Mouse (Mus musculus): ENCODE results near the gene Dock4. TPM values are rescaled to one million over a fixed set of nuclear protein-coding genes. Genes with fewer than 3 reads are reported as not detected.

Dock4 gene
- polyA plus RNA-seq, 1 experiment from 2014 or later = 6.4 TPM

- ATAC-seq (replicated peaks; ENCODE audit: extremely low read depth, insufficient read depth, low FRiP score) = no peak
- H3K4me2 ChIP-seq (ENCODE audit: low read depth, low read length) = no peak overlapping the region
- H3K27ac ChIP-seq (ENCODE audit: low read length) = no peak overlapping the region
- H3K9ac ChIP-seq (ENCODE audit: low read length) = no peak overlapping the region
- 73% methylated on average over 3 of the region's 3 CpGs for WGBS
- no peaks in the 10 kb centered on the region for H3K36me3 ChIP-seq (ENCODE audit: control insufficient read depth, insufficient read depth)
- H3K4me1 ChIP-seq (ENCODE audit: control insufficient read depth, insufficient read depth, low read length) = peaks cover 5% of the 10 kb centered on the region
- no peaks in the 10 kb centered on the region for H3K9me3 ChIP-seq (replicated peaks; ENCODE audit: control insufficient read depth, low read length)
- H3K27me3 ChIP-seq (ENCODE audit: control insufficient read depth, insufficient read depth, low read length) = no peaks in the 10 kb centered on the region
- no peak overlapping the region for H3K4me3 ChIP-seq (ENCODE audit: low read length)
These were observed 439.2 kb downstream of the Dock4 start for GRCm38 (mm10) chr12:40884976-40885375.

DNA sequence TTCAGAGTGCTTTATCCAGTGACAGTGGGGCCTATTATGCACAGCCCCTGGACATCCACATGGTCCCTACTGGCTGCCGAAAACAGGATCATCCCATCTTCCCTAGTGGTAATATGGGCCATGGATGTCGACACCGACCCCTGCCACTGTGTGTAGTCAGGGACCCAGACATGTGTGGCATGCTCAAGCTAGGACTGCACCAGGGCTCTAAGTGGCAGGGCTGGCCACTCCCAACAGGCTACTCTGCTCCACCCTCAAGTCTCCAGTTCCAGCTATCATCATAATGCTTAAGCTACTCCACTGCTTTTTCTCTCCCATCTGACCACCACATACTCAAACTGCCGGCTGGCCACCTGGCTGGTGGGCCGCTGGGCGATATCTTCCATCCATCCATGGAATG, 439.6 kb downstream of the Dock4 start:
- no peaks in the 10 kb centered on the region for H3K27me3 ChIP-seq (ENCODE audit: control insufficient read depth, insufficient read depth, low read length)
- H3K4me1 ChIP-seq (ENCODE audit: control insufficient read depth, insufficient read depth, low read length) = peaks cover 5% of the 10 kb centered on the region
- no peaks in the 10 kb centered on the region for H3K9me3 ChIP-seq (replicated peaks; ENCODE audit: control insufficient read depth, low read length)
- no peak for ATAC-seq (replicated peaks; ENCODE audit: extremely low read depth, insufficient read depth, low FRiP score)
- no peak overlapping the region for H3K4me3 ChIP-seq (ENCODE audit: low read length)
- H3K4me2 ChIP-seq (ENCODE audit: low read depth, low read length) = no peak overlapping the region
- no peaks in the 10 kb centered on the region for H3K36me3 ChIP-seq (ENCODE audit: control insufficient read depth, insufficient read depth)
- no peak overlapping the region for H3K9ac ChIP-seq (ENCODE audit: low read length)
- no peak overlapping the region for H3K27ac ChIP-seq (ENCODE audit: low read length)
- WGBS = 92% methylated on average over 6 of the region's 6 CpGs

DNA sequence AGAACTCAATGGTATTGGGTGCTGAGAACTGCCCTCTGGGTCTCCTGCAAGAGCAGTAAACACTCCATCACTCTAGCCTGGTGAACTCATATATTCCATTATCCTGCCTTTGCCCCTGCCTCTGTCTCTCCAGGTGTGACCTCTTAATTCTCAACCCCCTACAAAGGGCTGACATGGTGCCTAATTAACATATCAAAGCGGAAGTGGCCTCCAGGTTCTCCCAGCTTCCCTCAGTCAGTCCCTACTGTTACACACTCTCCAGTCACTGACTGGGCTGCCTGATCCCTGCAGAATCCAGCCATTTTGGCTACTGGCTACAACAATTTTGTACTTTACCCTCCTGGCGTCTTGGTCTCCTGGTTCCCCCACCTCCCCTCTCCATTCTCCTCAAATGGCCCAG, 441.7 kb downstream of the Dock4 start:
- WGBS = 70% methylated on average over 2 of the region's 2 CpGs
- H3K27ac ChIP-seq (ENCODE audit: low read length) = no peak overlapping the region

GRCm38 (mm10) chr12:40888261-40888791, 442.6 kb downstream of the Dock4 start:
- 30% methylated on average over 2 of the region's 2 CpGs for whole genome bisulfite sequencing
- Histone ChIP-seq H3K4me1 (ENCODE audit: control insufficient read depth, insufficient read depth, low read length) (peaks cover 5% of the 10 kb centered on the region), H3K4me2 (ENCODE audit: low read depth, low read length) (no peak overlapping the region), H3K9me3 (replicated peaks; ENCODE audit: control insufficient read depth, low read length) (no peaks in the 10 kb centered on the region), H3K36me3 (ENCODE audit: control insufficient read depth, insufficient read depth) (no peaks in the 10 kb centered on the region), H3K27me3 (ENCODE audit: control insufficient read depth, insufficient read depth, low read length) (no peaks in the 10 kb centered on the region), H3K4me3 (ENCODE audit: low read length) (no peak overlapping the region), H3K27ac (ENCODE audit: low read length) (no peak overlapping the region), H3K9ac (ENCODE audit: low read length) (no peak overlapping the region)
- no peak for ATAC-seq (replicated peaks; ENCODE audit: extremely low read depth, insufficient read depth, low FRiP score)

More for the DNA sequence above, 441.7 kb downstream of the Dock4 start:
- H3K4me3 ChIP-seq (ENCODE audit: low read length) = no peak overlapping the region
- ATAC-seq (replicated peaks; ENCODE audit: extremely low read depth, insufficient read depth, low FRiP score) = no peak
- no peak overlapping the region for H3K4me2 ChIP-seq (ENCODE audit: low read depth, low read length)
- peaks cover 5% of the 10 kb centered on the region for H3K4me1 ChIP-seq (ENCODE audit: control insufficient read depth, insufficient read depth, low read length)
- no peaks in the 10 kb centered on the region for H3K9me3 ChIP-seq (replicated peaks; ENCODE audit: control insufficient read depth, low read length)
- H3K36me3 ChIP-seq (ENCODE audit: control insufficient read depth, insufficient read depth) = no peaks in the 10 kb centered on the region
- no peaks in the 10 kb centered on the region for H3K27me3 ChIP-seq (ENCODE audit: control insufficient read depth, insufficient read depth, low read length)
- no peak overlapping the region for H3K9ac ChIP-seq (ENCODE audit: low read length)

DNA sequence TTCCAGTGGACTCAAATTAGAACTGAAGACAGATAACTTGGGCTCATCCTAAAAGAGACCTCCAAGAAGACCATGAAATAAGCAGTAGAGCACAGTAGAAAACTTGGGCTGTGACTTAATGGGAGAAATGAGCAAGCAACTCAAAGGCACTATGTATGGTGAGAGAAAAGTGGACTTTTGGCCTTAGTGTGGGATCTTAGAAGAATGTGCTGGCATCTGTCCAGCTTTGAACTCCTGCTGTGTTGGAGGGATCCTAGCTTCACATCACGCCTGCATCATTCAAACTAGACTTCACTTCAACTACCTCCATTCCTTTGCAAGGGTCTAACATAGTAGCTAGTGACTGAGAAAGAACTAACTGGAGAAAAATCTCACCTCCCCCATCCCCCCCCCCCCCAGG, 443.1 kb downstream of the Dock4 start:
- H3K27me3 ChIP-seq (ENCODE audit: control insufficient read depth, insufficient read depth, low read length) = no peaks in the 10 kb centered on the region
- H3K9me3 ChIP-seq (replicated peaks; ENCODE audit: control insufficient read depth, low read length) = no peaks in the 10 kb centered on the region
- no peak overlapping the region for H3K4me2 ChIP-seq (ENCODE audit: low read depth, low read length)
- no peak for ATAC-seq (replicated peaks; ENCODE audit: extremely low read depth, insufficient read depth, low FRiP score)
- H3K4me3 ChIP-seq (ENCODE audit: low read length) = no peak overlapping the region
- no peak overlapping the region for H3K27ac ChIP-seq (ENCODE audit: low read length)
- peaks cover 5% of the 10 kb centered on the region for H3K4me1 ChIP-seq (ENCODE audit: control insufficient read depth, insufficient read depth, low read length)
- 37% methylated on average over 1 of the region's 1 CpGs for WGBS
- no peaks in the 10 kb centered on the region for H3K36me3 ChIP-seq (ENCODE audit: control insufficient read depth, insufficient read depth)
- no peak overlapping the region for H3K9ac ChIP-seq (ENCODE audit: low read length)

GRCm38 (mm10) chr12:40889534-40889933, 443.8 kb downstream of the Dock4 start:
- ATAC-seq (replicated peaks; ENCODE audit: extremely low read depth, insufficient read depth, low FRiP score) = no peak
- Histone ChIP-seq H3K4me1 (ENCODE audit: control insufficient read depth, insufficient read depth, low read length) (peaks cover 5% of the 10 kb centered on the region), H3K9ac (ENCODE audit: low read length) (no peak overlapping the region), H3K9me3 (replicated peaks; ENCODE audit: control insufficient read depth, low read length) (no peaks in the 10 kb centered on the region), H3K36me3 (ENCODE audit: control insufficient read depth, insufficient read depth) (no peaks in the 10 kb centered on the region), H3K4me2 (ENCODE audit: low read depth, low read length) (no peak overlapping the region), H3K27ac (ENCODE audit: low read length) (no peak overlapping the region), H3K27me3 (ENCODE audit: control insufficient read depth, insufficient read depth, low read length) (no peaks in the 10 kb centered on the region), H3K4me3 (ENCODE audit: low read length) (no peak overlapping the region)
- WGBS = 86% methylated on average over 3 of the region's 3 CpGs

DNA sequence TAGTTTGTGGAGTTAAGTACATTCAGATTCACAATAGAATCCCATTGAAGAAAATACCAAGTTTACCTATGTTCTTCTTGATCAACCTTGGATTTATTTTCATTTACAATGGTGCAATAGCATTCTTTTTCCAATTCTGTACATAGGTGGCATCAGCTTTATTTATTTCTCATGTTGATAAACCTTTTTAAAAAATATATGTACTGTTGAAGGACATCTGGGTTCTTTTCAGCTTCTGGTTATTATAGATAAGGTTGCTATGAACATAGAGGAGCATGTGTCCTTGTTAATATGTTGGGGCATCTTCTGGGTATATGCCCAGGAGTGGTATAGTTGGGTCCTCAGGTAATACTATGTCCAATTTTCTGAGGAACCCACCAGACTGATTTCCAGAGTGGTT, 445.4 kb downstream of the Dock4 start:
- Histone ChIP-seq H3K4me3 (ENCODE audit: low read length) (no peak overlapping the region), H3K36me3 (ENCODE audit: control insufficient read depth, insufficient read depth) (no peaks in the 10 kb centered on the region), H3K9ac (ENCODE audit: low read length) (no peak overlapping the region), H3K4me1 (ENCODE audit: control insufficient read depth, insufficient read depth, low read length) (peaks cover 5% of the 10 kb centered on the region), H3K4me2 (ENCODE audit: low read depth, low read length) (no peak overlapping the region), H3K27me3 (ENCODE audit: control insufficient read depth, insufficient read depth, low read length) (no peaks in the 10 kb centered on the region), H3K9me3 (replicated peaks; ENCODE audit: control insufficient read depth, low read length) (no peaks in the 10 kb centered on the region), H3K27ac (ENCODE audit: low read length) (no peak overlapping the region)
- no peak for ATAC-seq (replicated peaks; ENCODE audit: extremely low read depth, insufficient read depth, low FRiP score)

GRCm38 (mm10) chr12:40893741-40894140, 448.0 kb downstream of the Dock4 start:
- Histone ChIP-seq H3K4me2 (ENCODE audit: low read depth, low read length) (no peak overlapping the region), H3K9ac (ENCODE audit: low read length) (no peak overlapping the region), H3K9me3 (replicated peaks; ENCODE audit: control insufficient read depth, low read length) (no peaks in the 10 kb centered on the region), H3K4me3 (ENCODE audit: low read length) (no peak overlapping the region), H3K4me1 (ENCODE audit: control insufficient read depth, insufficient read depth, low read length) (peaks cover 2% of the 10 kb centered on the region), H3K27ac (ENCODE audit: low read length) (no peak overlapping the region), H3K36me3 (ENCODE audit: control insufficient read depth, insufficient read depth) (no peaks in the 10 kb centered on the region), H3K27me3 (ENCODE audit: control insufficient read depth, insufficient read depth, low read length) (no peaks in the 10 kb centered on the region)
- no peak for ATAC-seq (replicated peaks; ENCODE audit: extremely low read depth, insufficient read depth, low FRiP score)
- 64% methylated on average over 5 of the region's 7 CpGs for WGBS

- no peak overlapping the region for H3K27ac ChIP-seq (ENCODE audit: low read length)
- H3K4me2 ChIP-seq (ENCODE audit: low read depth, low read length) = no peak overlapping the region
- no peaks in the 10 kb centered on the region for H3K4me1 ChIP-seq (ENCODE audit: control insufficient read depth, insufficient read depth, low read length)
- no peak overlapping the region for H3K9ac ChIP-seq (ENCODE audit: low read length)
- WGBS = 89% methylated on average over 5 of the region's 5 CpGs
- no peaks in the 10 kb centered on the region for H3K27me3 ChIP-seq (ENCODE audit: control insufficient read depth, insufficient read depth, low read length)
- H3K36me3 ChIP-seq (ENCODE audit: control insufficient read depth, insufficient read depth) = no peaks in the 10 kb centered on the region
- no peak overlapping the region for H3K4me3 ChIP-seq (ENCODE audit: low read length)
- H3K9me3 ChIP-seq (replicated peaks; ENCODE audit: control insufficient read depth, low read length) = no peaks in the 10 kb centered on the region
- ATAC-seq (replicated peaks; ENCODE audit: extremely low read depth, insufficient read depth, low FRiP score) = no peak
These were observed 448.9 kb downstream of the Dock4 start for GRCm38 (mm10) chr12:40894695-40895094.
